Mouse (Mus musculus) erythroblast, embryonic 14.5 days (primary cell): ENCODE measurements around the gene Actr2. TPM values are rescaled to one million over a fixed set of nuclear protein-coding genes. Genes with fewer than 3 reads are reported as not detected.

Experiments used
- H3K27me3 ChIP-seq: 2 replicates; pipeline ENCODE4 v1.6.1; 2012; ENCODE audit warnings: inconsistent platforms; ENCODE audit not compliant: control insufficient read depth
- H3K36me3 ChIP-seq: 2 replicates; pipeline ENCODE4 v1.6.1; 2012; ENCODE audit warnings: mild to moderate bottlenecking, inconsistent platforms; ENCODE audit not compliant: control insufficient read depth
- H3K4me1 ChIP-seq: 2 replicates; pipeline ENCODE4 v1.6.1; 2012; ENCODE audit warnings: inconsistent platforms; ENCODE audit not compliant: control insufficient read depth
- H3K4me3 ChIP-seq: replicated peaks from 2 replicates; pipeline ENCODE3; 2012; ENCODE audit warnings: moderate library complexity, mild to moderate bottlenecking, inconsistent platforms
- H3K9me3 ChIP-seq: 2 replicates; pipeline ENCODE4 v1.6.1; 2012; ENCODE audit warnings: low read length, inconsistent platforms, mixed read lengths; ENCODE audit not compliant: control insufficient read depth
- GATA1 ChIP-seq: IDR thresholded peaks from 2 replicates; pipeline ENCODE4 v1.6.1; 2012; ENCODE audit warnings: low read length, inconsistent platforms, mixed read lengths
- TAL1 ChIP-seq: IDR thresholded peaks from 3 replicates; pipeline ENCODE4 v1.6.1; 2012; ENCODE audit warnings: low read length, inconsistent platforms, mixed read lengths
- polyA plus RNA-seq: library from polyadenylated mRNA; stranded (reverse); fragments of >175 nt; gene quantifications from 2 replicates; pipeline ENCODE4 v1.2.3, GENCODE M21; 2012

Actr2 gene
- polyA plus RNA-seq, 1 experiment: 1.1 TPM

- Histone ChIP-seq H3K36me3 (peaks cover 21% of the 10 kb centered on the region), H3K27me3 (no peaks in the 10 kb centered on the region), H3K4me1 (peaks cover 56% of the 10 kb centered on the region), H3K9me3 (no peaks in the 10 kb centered on the region), H3K4me3 (no peak overlapping the region)
- TF ChIP-seq TAL1: no peak
These were observed 85.0 kb downstream of the Actr2 start for GRCm38 (mm10) chr11:20027719-20028118.

GRCm38 (mm10) chr11:20025899-20026298 lies 86.8 kb downstream of the Actr2 start:
- peaks cover 9% of the 10 kb centered on the region for H3K9me3 ChIP-seq
- H3K4me3 ChIP-seq: no peak overlapping the region
- peaks cover 32% of the 10 kb centered on the region for H3K36me3 ChIP-seq
- peaks cover 3% of the 10 kb centered on the region; the same call in 1 of the 2 replicates for H3K27me3 ChIP-seq
- no peak for TF ChIP-seq GATA1
- TF ChIP-seq TAL1: no peak
- H3K4me1 ChIP-seq: peaks cover 73% of the 10 kb centered on the region

- Histone ChIP-seq H3K27me3 (peaks cover 3% of the 10 kb centered on the region; the same call in 1 of the 2 replicates), H3K4me1 (peaks cover 70% of the 10 kb centered on the region), H3K4me3 (peak overlapping the region; percentile 44), H3K36me3 (peaks cover 60% of the 10 kb centered on the region), H3K9me3 (peaks cover 33% of the 10 kb centered on the region)
- TF ChIP-seq TAL1: no peak
- no peak for TF ChIP-seq GATA1
These were observed 89.7 kb downstream of the Actr2 start for GRCm38 (mm10) chr11:20022911-20023482.

- H3K36me3 ChIP-seq: peaks cover 62% of the 10 kb centered on the region
- H3K9me3 ChIP-seq: peaks cover 34% of the 10 kb centered on the region
- no peak for TF ChIP-seq TAL1
- peak; percentile 51; the same call in 1 of the 2 replicates for TF ChIP-seq GATA1
- peaks cover 3% of the 10 kb centered on the region; the same call in 1 of the 2 replicates for H3K27me3 ChIP-seq
- H3K4me1 ChIP-seq: peaks cover 67% of the 10 kb centered on the region
- peak overlapping the region; percentile 44 for H3K4me3 ChIP-seq
These were observed 90.3 kb downstream of the Actr2 start for GRCm38 (mm10) chr11:20022462-20022861.

GRCm38 (mm10) chr11:20020720-20021119 lies 92.0 kb downstream of the Actr2 start:
- peaks cover 60% of the 10 kb centered on the region for H3K36me3 ChIP-seq

GRCm38 (mm10) chr11:20018905-20019304 lies 93.8 kb downstream of the Actr2 start:
- Histone ChIP-seq H3K4me3 (no peak overlapping the region), H3K27me3 (peaks cover 3% of the 10 kb centered on the region; the same call in 1 of the 2 replicates), H3K9me3 (peaks cover 34% of the 10 kb centered on the region), H3K36me3 (peaks cover 57% of the 10 kb centered on the region), H3K4me1 (peaks cover 41% of the 10 kb centered on the region)
- TF ChIP-seq TAL1 (no peak), GATA1 (no peak)

More at GRCm38 (mm10) chr11:20020720-20021119, 92.0 kb downstream of the Actr2 start:
- peaks cover 52% of the 10 kb centered on the region for H3K4me1 ChIP-seq
- peaks cover 3% of the 10 kb centered on the region; the same call in 1 of the 2 replicates for H3K27me3 ChIP-seq
- peaks cover 34% of the 10 kb centered on the region for H3K9me3 ChIP-seq
- TF ChIP-seq TAL1 (no peak), GATA1 (no peak)
- H3K4me3 ChIP-seq: no peak overlapping the region

GRCm38 (mm10) chr11:20017937-20018336 lies 94.8 kb downstream of the Actr2 start:
- no peak overlapping the region for H3K4me3 ChIP-seq
- H3K9me3 ChIP-seq: peaks cover 34% of the 10 kb centered on the region
- H3K4me1 ChIP-seq: peaks cover 35% of the 10 kb centered on the region
- H3K27me3 ChIP-seq: peaks cover 3% of the 10 kb centered on the region; the same call in 1 of the 2 replicates
- no peak for TF ChIP-seq TAL1
- no peak for TF ChIP-seq GATA1
- H3K36me3 ChIP-seq: peaks cover 54% of the 10 kb centered on the region

GRCm38 (mm10) chr11:20013366-20013765 lies 99.3 kb downstream of the Actr2 start:
- peaks cover 7% of the 10 kb centered on the region for H3K4me1 ChIP-seq
- TF ChIP-seq TAL1 (no peak), GATA1 (no peak)
- peaks cover 37% of the 10 kb centered on the region for H3K36me3 ChIP-seq

More at GRCm38 (mm10) chr11:20013366-20013765, 99.3 kb downstream of the Actr2 start:
- no peak overlapping the region for H3K4me3 ChIP-seq
- H3K27me3 ChIP-seq: no peaks in the 10 kb centered on the region
- peaks cover 5% of the 10 kb centered on the region for H3K9me3 ChIP-seq

Other genes with a start within 250 kb of the Actr2 start
- gene Spred2, start 188.5 kb downstream of the Actr2 start, polyA plus RNA-seq: 0.47 and 0.58 TPM in 2 replicates
- 2.3 and 2.8 TPM in 2 replicates for gene Rab1a, start 88.5 kb upstream of the Actr2 start, polyA plus RNA-seq
- 0.14 and 0.19 TPM in 2 replicates for gene Cep68, start 136.5 kb upstream of the Actr2 start, polyA plus RNA-seq
- 0.23 and 0.29 TPM in 2 replicates for gene Slc1a4, start 219.8 kb upstream of the Actr2 start, polyA plus RNA-seq